Mouse (Mus musculus): Measurements from ENCODE around the gene C1qtnf1. TPM values are rescaled to one million over a fixed set of nuclear protein-coding genes. Genes with fewer than 3 reads are reported as not detected.

The C1qtnf1 gene
- polyA plus RNA-seq, 1 experiment from 2014 or later, result 3.3 TPM

- WGBS, result 81% methylated on average over 14 of the region's 14 CpGs
- ATAC-seq (ENCODE audit: low read depth), result no peak
- Histone ChIP-seq H3K4me1 (ENCODE audit: control insufficient read depth, insufficient read depth, low read length) (peaks cover 5% of the 10 kb centered on the region), H3K27me3 (ENCODE audit: control insufficient read depth, insufficient read depth, low read length) (no peaks in the 10 kb centered on the region), H3K4me3 (ENCODE audit: low read depth, low read length) (no peak overlapping the region), H3K36me3 (ENCODE audit: control insufficient read depth, insufficient read depth, low read length) (no peaks in the 10 kb centered on the region), H3K27ac (ENCODE audit: low read depth, low read length) (no peak overlapping the region), H3K9ac (replicated peaks; ENCODE audit: low read depth, low read length) (no peak overlapping the region), H3K4me2 (ENCODE audit: low read depth, low read length) (no peak overlapping the region), H3K9me3 (ENCODE audit: control insufficient read depth, low read length) (no peaks in the 10 kb centered on the region)
Observed at GRCm38 (mm10) chr11:118481751-118482150, 53.7 kb downstream of the C1qtnf1 start.

GRCm38 (mm10) chr11:118484169-118484568, 56.2 kb downstream of the C1qtnf1 start:
- H3K4me1 ChIP-seq (ENCODE audit: control insufficient read depth, insufficient read depth, low read length), result peaks cover 11% of the 10 kb centered on the region
- WGBS, result 83% methylated on average over 8 of the region's 8 CpGs
- ATAC-seq (ENCODE audit: low read depth), result no peak

GRCm38 (mm10) chr11:118485338-118485737, 57.3 kb downstream of the C1qtnf1 start:
- no peaks in the 10 kb centered on the region for H3K9me3 ChIP-seq (ENCODE audit: control insufficient read depth, low read length)
- 0 out of 2 replicates have a peak, but pooled peaks cover 6% of the 10 kb centered on the region for H3K36me3 ChIP-seq (ENCODE audit: control insufficient read depth, insufficient read depth, low read length)
- no peak for ATAC-seq (ENCODE audit: low read depth)
- no peak overlapping the region for H3K4me2 ChIP-seq (ENCODE audit: low read depth, low read length)
- H3K27ac ChIP-seq (ENCODE audit: low read depth, low read length), result no peak overlapping the region
- H3K4me3 ChIP-seq (ENCODE audit: low read depth, low read length), result no peak overlapping the region
- H3K4me1 ChIP-seq (ENCODE audit: control insufficient read depth, insufficient read depth, low read length), result peaks cover 21% of the 10 kb centered on the region
- no peaks in the 10 kb centered on the region for H3K27me3 ChIP-seq (ENCODE audit: control insufficient read depth, insufficient read depth, low read length)
- 80% methylated on average over 11 of the region's 11 CpGs for WGBS
- H3K9ac ChIP-seq (replicated peaks; ENCODE audit: low read depth, low read length), result no peak overlapping the region

More at GRCm38 (mm10) chr11:118484169-118484568, 56.2 kb downstream of the C1qtnf1 start:
- Histone ChIP-seq H3K27ac (ENCODE audit: low read depth, low read length) (no peak overlapping the region), H3K36me3 (ENCODE audit: control insufficient read depth, insufficient read depth, low read length) (0 out of 2 replicates have a peak, but pooled peaks cover 6% of the 10 kb centered on the region), H3K9me3 (ENCODE audit: control insufficient read depth, low read length) (no peaks in the 10 kb centered on the region), H3K4me3 (ENCODE audit: low read depth, low read length) (no peak overlapping the region), H3K27me3 (ENCODE audit: control insufficient read depth, insufficient read depth, low read length) (no peaks in the 10 kb centered on the region), H3K9ac (replicated peaks; ENCODE audit: low read depth, low read length) (no peak overlapping the region), H3K4me2 (ENCODE audit: low read depth, low read length) (no peak overlapping the region)

GRCm38 (mm10) chr11:118485780-118486179, 57.8 kb downstream of the C1qtnf1 start:
- 0 out of 2 replicates have a peak, but pooled peaks cover 6% of the 10 kb centered on the region for H3K36me3 ChIP-seq (ENCODE audit: control insufficient read depth, insufficient read depth, low read length)
- no peaks in the 10 kb centered on the region for H3K9me3 ChIP-seq (ENCODE audit: control insufficient read depth, low read length)
- no peak overlapping the region for H3K4me3 ChIP-seq (ENCODE audit: low read depth, low read length)
- H3K27ac ChIP-seq (ENCODE audit: low read depth, low read length), result no peak overlapping the region
- no peak overlapping the region for H3K4me2 ChIP-seq (ENCODE audit: low read depth, low read length)
- H3K27me3 ChIP-seq (ENCODE audit: control insufficient read depth, insufficient read depth, low read length), result no peaks in the 10 kb centered on the region
- no peak overlapping the region for H3K9ac ChIP-seq (replicated peaks; ENCODE audit: low read depth, low read length)
- peaks cover 25% of the 10 kb centered on the region for H3K4me1 ChIP-seq (ENCODE audit: control insufficient read depth, insufficient read depth, low read length)
- 94% methylated on average over 3 of the region's 3 CpGs for WGBS
- no peak for ATAC-seq (ENCODE audit: low read depth)

- Histone ChIP-seq H3K4me3 (ENCODE audit: low read depth, low read length) (no peak overlapping the region), H3K9me3 (ENCODE audit: control insufficient read depth, low read length) (no peaks in the 10 kb centered on the region), H3K4me2 (ENCODE audit: low read depth, low read length) (no peak overlapping the region), H3K27me3 (ENCODE audit: control insufficient read depth, insufficient read depth, low read length) (no peaks in the 10 kb centered on the region), H3K27ac (ENCODE audit: low read depth, low read length) (no peak overlapping the region), H3K4me1 (ENCODE audit: control insufficient read depth, insufficient read depth, low read length) (peaks cover 26% of the 10 kb centered on the region), H3K36me3 (ENCODE audit: control insufficient read depth, insufficient read depth, low read length) (0 out of 2 replicates have a peak, but pooled peaks cover 6% of the 10 kb centered on the region), H3K9ac (replicated peaks; ENCODE audit: low read depth, low read length) (no peak overlapping the region)
- 85% methylated on average over 6 of the region's 6 CpGs for WGBS
- ATAC-seq (ENCODE audit: low read depth), result no peak
Observed at GRCm38 (mm10) chr11:118486281-118486680, 58.3 kb downstream of the C1qtnf1 start.

GRCm38 (mm10) chr11:118486881-118487772, 59.1 kb downstream of the C1qtnf1 start:
- 78% methylated on average over 29 of the region's 29 CpGs for WGBS
- 0 out of 2 replicates have a peak, but pooled peaks cover 6% of the 10 kb centered on the region for H3K36me3 ChIP-seq (ENCODE audit: control insufficient read depth, insufficient read depth, low read length)
- no peaks in the 10 kb centered on the region for H3K9me3 ChIP-seq (ENCODE audit: control insufficient read depth, low read length)
- no peaks in the 10 kb centered on the region for H3K27me3 ChIP-seq (ENCODE audit: control insufficient read depth, insufficient read depth, low read length)
- H3K27ac ChIP-seq (ENCODE audit: low read depth, low read length), result no peak overlapping the region
- no peak overlapping the region for H3K4me2 ChIP-seq (ENCODE audit: low read depth, low read length)
- no peak overlapping the region for H3K4me3 ChIP-seq (ENCODE audit: low read depth, low read length)
- ATAC-seq (ENCODE audit: low read depth), result no peak
- no peak overlapping the region for H3K9ac ChIP-seq (replicated peaks; ENCODE audit: low read depth, low read length)
- peaks cover 26% of the 10 kb centered on the region for H3K4me1 ChIP-seq (ENCODE audit: control insufficient read depth, insufficient read depth, low read length)

- Histone ChIP-seq H3K4me1 (ENCODE audit: control insufficient read depth, insufficient read depth, low read length) (peaks cover 30% of the 10 kb centered on the region), H3K27ac (ENCODE audit: low read depth, low read length) (peak overlapping the region; percentile 70), H3K4me2 (ENCODE audit: low read depth, low read length) (no peak overlapping the region), H3K4me3 (ENCODE audit: low read depth, low read length) (no peak overlapping the region), H3K27me3 (ENCODE audit: control insufficient read depth, insufficient read depth, low read length) (no peaks in the 10 kb centered on the region), H3K36me3 (ENCODE audit: control insufficient read depth, insufficient read depth, low read length) (0 out of 2 replicates have a peak, but pooled peaks cover 6% of the 10 kb centered on the region), H3K9ac (replicated peaks; ENCODE audit: low read depth, low read length) (no peak overlapping the region), H3K9me3 (ENCODE audit: control insufficient read depth, low read length) (no peaks in the 10 kb centered on the region)
- peak; percentile 48 for ATAC-seq (ENCODE audit: low read depth)
- 64% methylated on average over 8 of the region's 8 CpGs for WGBS
Observed at GRCm38 (mm10) chr11:118488191-118488906, 60.3 kb downstream of the C1qtnf1 start.

GRCm38 (mm10) chr11:118488907-118489270, 60.9 kb downstream of the C1qtnf1 start:
- peak; percentile 68; the same call in 1 of the 2 replicates for ATAC-seq (ENCODE audit: low read depth)
- Histone ChIP-seq H3K4me3 (ENCODE audit: low read depth, low read length) (no peak overlapping the region), H3K9ac (replicated peaks; ENCODE audit: low read depth, low read length) (0 out of 2 replicates have a peak overlapping the region, but pooled peaks have one; percentile 8), H3K36me3 (ENCODE audit: control insufficient read depth, insufficient read depth, low read length) (0 out of 2 replicates have a peak, but pooled peaks cover 6% of the 10 kb centered on the region), H3K4me1 (ENCODE audit: control insufficient read depth, insufficient read depth, low read length) (peaks cover 30% of the 10 kb centered on the region), H3K27me3 (ENCODE audit: control insufficient read depth, insufficient read depth, low read length) (no peaks in the 10 kb centered on the region), H3K27ac (ENCODE audit: low read depth, low read length) (peak overlapping the region; percentile 70), H3K4me2 (ENCODE audit: low read depth, low read length) (no peak overlapping the region), H3K9me3 (ENCODE audit: control insufficient read depth, low read length) (no peaks in the 10 kb centered on the region)
- WGBS, result 33% methylated on average over 12 of the region's 12 CpGs
